Mouse (Mus musculus): ENCODE data around the gene Rnf2.

- TF ChIP-seq GATA1 (IDR thresholded peaks at IDR 0.05; ENCODE audit: borderline replicate concordance, low read length) (no peak), FLI1 (IDR thresholded peaks at IDR 0.05; ENCODE audit: low read length) (peak; percentile 27; the same call in 1 of the 2 replicates)
These were observed 72.2 kb downstream of the Rnf2 start, which contains the start of the genes Swt1 and Trmt1l for GRCm38 (mm10) chr1:151428263-151429221.
